Mouse (Mus musculus) gastrocnemius, adult 2 months (tissue): ENCODE measurements around the gene Acp4. TPM values are rescaled to one million over a fixed set of nuclear protein-coding genes. Genes with fewer than 3 reads are reported as not detected.
"Not testable (repeated sequence)": the region's sequence is repeated elsewhere in the genome, so short reads cannot be mapped to it uniquely, and the experiment has no call there.

Experiments
- DNase-seq: peaks from one replicate; pipeline ENCODE4 v3.0.0; 2022
- H3K27ac ChIP-seq: fragments of 200-600 bp; 2 replicates; pipeline ENCODE4 v1.8.1; 2022; ENCODE audit warnings: mild to moderate bottlenecking
- H3K4me3 ChIP-seq: fragments of 200-600 bp; 2 replicates; pipeline ENCODE4 v1.8.1; 2022; ENCODE audit warnings: mild to moderate bottlenecking, moderate library complexity
- CTCF ChIP-seq: fragments of 200-600 bp; IDR thresholded peaks from 2 replicates; pipeline ENCODE4 v1.8.1; 2022; ENCODE audit warnings: antibody characterized with exemption, mild to moderate bottlenecking, moderate library complexity
- intact Hi-C: fragments of 180-260 bp; cut with DNase I; formaldehyde crosslinking; loops from one replicate; pipeline ENCODE4 v1.15.1; 2025
- total RNA-seq, 2 experiments: library from RNA; stranded (reverse); gene quantifications; 2 replicates each; pipeline ENCODE4 v1.2.3; 2021

Acp4 gene
- total RNA-seq, 2 experiments from 2014 or later = not detected

DNA sequence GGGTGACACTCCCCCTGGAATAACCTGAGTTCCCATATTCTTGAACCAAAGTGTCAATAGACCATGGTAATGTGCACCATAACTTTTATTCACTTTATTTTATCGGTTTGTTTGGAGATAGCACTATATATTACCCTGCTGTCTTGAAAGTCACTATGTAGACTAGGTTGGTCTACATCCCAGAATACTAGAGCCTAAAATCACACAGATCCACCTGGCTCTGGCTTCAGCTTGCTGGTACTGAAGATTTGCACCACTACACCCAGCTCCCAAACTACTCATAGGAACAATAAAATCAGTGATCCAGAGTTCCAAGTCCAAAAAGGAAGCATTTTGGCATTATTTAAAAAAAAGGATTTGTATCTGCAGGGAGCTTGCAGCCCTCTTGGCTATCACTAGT, 41.5 kb downstream of the Acp4 start, which contains the start of gene Klk1b5:
Gene Klk1b5 (plus strand): TSS at position 301 of the 400 bp plus-strand sequence.
- no peak for DNase-seq
- Histone ChIP-seq H3K4me3 (no peak within 1 kb of the TSS), H3K27ac (no peak within 1 kb of the TSS)
- no peak for TF ChIP-seq CTCF
- intact Hi-C loops = no loop called here

GRCm38 (mm10) chr7:44208307-44208706, 48.9 kb downstream of the Acp4 start:
- TF ChIP-seq CTCF = no peak
- no peak for DNase-seq
- intact Hi-C loops = no loop called here
- Histone ChIP-seq H3K4me3 (no peak overlapping the region), H3K27ac (no peak overlapping the region)

GRCm38 (mm10) chr7:44207135-44207534, 50.0 kb downstream of the Acp4 start, which contains the start of gene Klk1b4:
TSS of gene Klk1b4 (plus strand) at chr7:44207435.
- DNase-seq, H3K4me3 ChIP-seq, intact Hi-C loops, H3K27ac ChIP-seq: not testable (repeated sequence)

Other genes starting within 250 kb of the Acp4 start
- gene Klk1b26, start 245.2 kb downstream of the Acp4 start, total RNA-seq = 1 to 10 TPM in 1 of 2 experiments, under 1 TPM in 1; 0.51 to 1.0 TPM
- gene Klk1b27, start 205.1 kb downstream of the Acp4 start, total RNA-seq = not detected
- gene Klk1b21, start 155.1 kb downstream of the Acp4 start, total RNA-seq = not detected
- not detected for gene Klk1b22, start 144.7 kb downstream of the Acp4 start, total RNA-seq
- not detected for gene Klk1b16, start 120.6 kb downstream of the Acp4 start, total RNA-seq
- gene Klk1b24, start 69.1 kb downstream of the Acp4 start, total RNA-seq = not detected
- gene Klk1b3, start 59.2 kb downstream of the Acp4 start, total RNA-seq = not detected
- gene Klk1b4, start 49.9 kb downstream of the Acp4 start, total RNA-seq = not detected
- gene Klk1b5, start 41.4 kb downstream of the Acp4 start, total RNA-seq = not detected
- not detected for gene Klk1, start 32.0 kb downstream of the Acp4 start, total RNA-seq
- not detected for gene Gm36864, start 21.2 kb downstream of the Acp4 start, total RNA-seq
- gene 1700028J19Rik, start 10.7 kb downstream of the Acp4 start, total RNA-seq = not detected
- gene 2410002F23Rik, start 10.7 kb downstream of the Acp4 start, total RNA-seq = 1 to 10 TPM; 6.1 to 8.2 TPM
- not detected for gene Gm15517, start 4.1 kb upstream of the Acp4 start, total RNA-seq
- 1 to 10 TPM in 1 of 2 experiments, under 1 TPM in 1; 0.59 to 2.2 TPM for gene Clec11a, start 49.5 kb upstream of the Acp4 start, total RNA-seq
- gene Shank1, start 52.9 kb upstream of the Acp4 start, total RNA-seq = under 1 TPM; 0.31 to 0.59 TPM
- 1 to 10 TPM; 2.3 to 3.6 TPM for gene Syt3, start 126.7 kb upstream of the Acp4 start, total RNA-seq
- gene 1700008O03Rik, start 128.4 kb upstream of the Acp4 start, total RNA-seq = not detected
- gene Lrrc4b, start 171.6 kb upstream of the Acp4 start, total RNA-seq = not detected
- gene Aspdh, start 208.0 kb upstream of the Acp4 start, total RNA-seq = not detected
- 10 to 100 TPM; 51.0 to 57.0 TPM for gene Josd2, start 210.6 kb upstream of the Acp4 start, total RNA-seq
- gene Emc10, start 239.2 kb upstream of the Acp4 start, total RNA-seq = 10 to 100 TPM; 43.6 to 52.2 TPM
- 1 to 10 TPM; 2.4 to 5.5 TPM for gene Fam71e1, start 239.2 kb upstream of the Acp4 start, total RNA-seq